Mouse (Mus musculus) forebrain, embryonic 12.5 days (tissue): Measurements from ENCODE around the gene Actrt1. TPM values are rescaled to one million over a fixed set of nuclear protein-coding genes. Genes with fewer than 3 reads are reported as not detected.

Source experiments
- ATAC-seq: fragments of 200-750 bp; cut with Nextera tagmentation; 2 replicates; pipeline ENCODE4 v1.8.0; 2017; ENCODE audit warnings: moderate TSS enrichment; ENCODE audit not compliant: low FRiP score
- H3K27ac ChIP-seq: fragments of 300-500 bp; sonication (generic); 2 replicates; pipeline ENCODE4 v1.5.1; 2016; ENCODE audit warnings: mild to moderate bottlenecking
- H3K27me3 ChIP-seq: fragments of 300-500 bp; sonication (generic); 2 replicates; pipeline ENCODE4 v1.6.1; 2016; ENCODE audit warnings: mild to moderate bottlenecking
- H3K36me3 ChIP-seq: fragments of 300-500 bp; sonication (generic); replicated peaks from 2 replicates; pipeline ENCODE4 v1.6.1; 2016; ENCODE audit warnings: mild to moderate bottlenecking
- H3K4me1 ChIP-seq: fragments of 300-500 bp; sonication (generic); 2 replicates; pipeline ENCODE4 v1.6.1; 2016
- H3K4me2 ChIP-seq: fragments of 300-500 bp; sonication (generic); 2 replicates; pipeline ENCODE4 v1.6.1; 2016; ENCODE audit warnings: mild to moderate bottlenecking, moderate library complexity
- H3K4me3 ChIP-seq: fragments of 300-500 bp; sonication (generic); replicated peaks from 2 replicates; pipeline ENCODE4 v1.5.1; 2016; ENCODE audit warnings: mild to moderate bottlenecking
- H3K9ac ChIP-seq: fragments of 300-500 bp; sonication (generic); 2 replicates; pipeline ENCODE4 v1.6.1; 2016; ENCODE audit warnings: mild to moderate bottlenecking
- H3K9me3 ChIP-seq: fragments of 300-500 bp; sonication (generic); 2 replicates; pipeline ENCODE4 v1.6.1; 2016
- WGBS: fragments of 180-500 bp; shearing (Covaris S2); methylation state at CpG from one replicate; pipeline ENCODE4 v1.1.7; 2016; 5-methylcytosine and 5-hydroxymethylcytosine counted together
- polyA plus RNA-seq: library from polyadenylated mRNA; unstranded; fragments of >200 nt; fragmentation: Nextera tagmentation; extraction: Ambion mirVana; gene quantifications from 2 replicates; pipeline ENCODE4 v1.2.1, GENCODE M21; 2016

Actrt1 gene
- polyA plus RNA-seq = not detected in 2 replicates

DNA sequence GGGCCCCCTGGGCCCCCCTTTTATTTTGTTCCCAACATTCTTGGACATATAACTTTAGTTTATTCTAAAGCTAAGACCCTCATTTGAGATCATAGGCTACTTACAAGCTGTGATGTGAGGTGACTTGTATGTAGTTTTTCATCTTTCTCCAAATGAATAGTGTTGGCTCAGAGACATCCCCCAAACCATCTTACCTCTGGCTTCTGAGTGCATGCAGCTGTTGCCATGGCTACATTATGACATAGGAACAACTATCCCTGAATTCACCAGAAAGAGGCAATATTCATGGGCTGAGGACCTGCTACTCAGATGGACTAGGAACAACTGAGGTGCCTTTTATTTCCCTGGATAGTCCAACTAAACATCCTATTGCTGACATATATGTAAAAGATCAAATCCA is at the start of gene Actrt1:
TSS of gene Actrt1 (plus strand) at position 301 of the 400 bp plus-strand sequence.
- Histone ChIP-seq H3K9me3 (no peaks in the 10 kb centered on the region), H3K9ac (no peak within 1 kb of the TSS), H3K4me2 (no peak within 1 kb of the TSS), H3K4me1 (no peaks in the 10 kb centered on the region), H3K36me3 (no peaks in the 10 kb centered on the region), H3K27me3 (no peaks in the 10 kb centered on the region), H3K27ac (no peak within 1 kb of the TSS), H3K4me3 (no peak within 1 kb of the TSS)
- ATAC-seq = no peak

DNA sequence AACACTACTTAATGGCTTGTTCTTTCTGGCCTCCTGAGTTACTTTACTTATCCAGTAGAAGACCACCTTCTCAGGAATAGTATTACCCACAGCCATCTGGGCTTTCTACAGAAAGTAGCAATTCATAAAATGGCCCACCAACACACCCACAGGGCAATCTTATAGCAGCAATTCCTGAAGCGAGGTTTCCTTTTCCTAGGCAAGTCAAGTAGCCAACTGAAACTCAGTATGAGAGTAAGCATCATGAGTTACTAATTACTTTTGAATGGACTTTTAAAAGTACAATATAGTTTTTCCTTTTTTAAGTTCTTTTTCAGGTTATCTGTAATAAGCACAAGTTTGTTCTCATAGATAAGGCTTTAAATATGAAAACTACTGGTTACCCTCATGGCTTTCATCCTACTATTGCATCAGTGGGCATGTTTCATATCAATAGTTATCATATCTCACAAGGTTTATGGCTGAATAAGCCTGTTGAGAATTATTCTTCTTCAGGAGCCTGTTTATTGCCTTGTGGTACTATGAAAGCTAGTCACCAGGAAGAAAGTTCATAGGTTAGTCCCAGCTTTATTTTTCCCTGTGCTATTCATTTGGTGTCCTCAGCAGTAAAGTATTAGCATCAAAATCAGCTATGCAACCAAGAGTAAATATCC is 2.8 kb downstream of the Actrt1 start:
- WGBS = 89% methylated on average over 1 of the region's 1 CpGs
- Histone ChIP-seq H3K9me3 (no peaks in the 10 kb centered on the region), H3K36me3 (no peaks in the 10 kb centered on the region)

More for the DNA sequence above, 2.8 kb downstream of the Actrt1 start:
- Histone ChIP-seq H3K9ac (no peak overlapping the region), H3K4me1 (no peaks in the 10 kb centered on the region), H3K4me2 (no peak overlapping the region), H3K4me3 (no peak overlapping the region), H3K27ac (no peak overlapping the region), H3K27me3 (no peaks in the 10 kb centered on the region)
- ATAC-seq = no peak
